Mouse (Mus musculus) urinary bladder, postnatal 4 days (tissue): ENCODE results near the gene Rpa2.
"Not testable (repeated sequence)": the region's sequence is repeated elsewhere in the genome, so short reads cannot be mapped to it uniquely, and the experiment has no call there.

Source experiments
- DNase-seq, 2 experiments: peaks; one replicate each; pipeline ENCODE4 v3.0.0; 2021 to 2022; ENCODE audit warnings: low spot score in 2 of 2

Rpa2 gene

GRCm38 (mm10) chr4:132762602-132763001 lies 5.5 kb upstream of the Rpa2 start:
- DNase-seq, result no peak

GRCm38 (mm10) chr4:132763125-132763524 lies 5.0 kb upstream of the Rpa2 start:
- not testable (repeated sequence) for DNase-seq

- no peak for DNase-seq
Observed at GRCm38 (mm10) chr4:132771776-132772175, 3.6 kb downstream of the Rpa2 start.

GRCm38 (mm10) chr4:132774905-132775304 lies 6.8 kb downstream of the Rpa2 start:
- no peak for DNase-seq

GRCm38 (mm10) chr4:132776764-132777163 lies 8.6 kb downstream of the Rpa2 start:
- peak; percentile 43 to 72 for DNase-seq

- no peak for DNase-seq
Observed at GRCm38 (mm10) chr4:132778562-132779201, 10.6 kb downstream of the Rpa2 start.

GRCm38 (mm10) chr4:132780288-132780687 lies 12.2 kb downstream of the Rpa2 start:
- no peak for DNase-seq

- DNase-seq, result no peak
Observed at GRCm38 (mm10) chr4:132783732-132784131, 15.6 kb downstream of the Rpa2 start.

- no peak for DNase-seq
Observed at GRCm38 (mm10) chr4:132785228-132785627, 17.1 kb downstream of the Rpa2 start.

- DNase-seq, result no peak
Observed at GRCm38 (mm10) chr4:132789731-132790130, 21.6 kb downstream of the Rpa2 start.

GRCm38 (mm10) chr4:132793322-132794004 lies 25.3 kb downstream of the Rpa2 start:
- not testable (repeated sequence) for DNase-seq

GRCm38 (mm10) chr4:132794028-132794427 lies 25.9 kb downstream of the Rpa2 start:
- DNase-seq, result no peak

GRCm38 (mm10) chr4:132794760-132795159 lies 26.6 kb downstream of the Rpa2 start:
- no peak for DNase-seq

GRCm38 (mm10) chr4:132795171-132795570 lies 27.0 kb downstream of the Rpa2 start:
- DNase-seq, result no peak

GRCm38 (mm10) chr4:132796196-132796886 lies 28.2 kb downstream of the Rpa2 start, which contains the start of gene Themis2:
Gene Themis2, minus strand, starts transcription at chr4:132796387.
- peak; percentile 43 to 82 for DNase-seq

- DNase-seq, result no peak
Observed at GRCm38 (mm10) chr4:132797461-132797860, 29.3 kb downstream of the Rpa2 start.

GRCm38 (mm10) chr4:132798028-132798427 lies 29.9 kb downstream of the Rpa2 start:
- DNase-seq, result no peak

- not testable (repeated sequence) for DNase-seq
Observed at GRCm38 (mm10) chr4:132798666-132799065, 30.5 kb downstream of the Rpa2 start.

- no peak for DNase-seq
Observed at GRCm38 (mm10) chr4:132799845-132800244, 31.7 kb downstream of the Rpa2 start.

- no peak for DNase-seq
Observed at GRCm38 (mm10) chr4:132801176-132802077, 33.3 kb downstream of the Rpa2 start.

GRCm38 (mm10) chr4:132802171-132802637 lies 34.1 kb downstream of the Rpa2 start:
- no peak for DNase-seq

GRCm38 (mm10) chr4:132803212-132803611 lies 35.1 kb downstream of the Rpa2 start:
- DNase-seq, result no peak
